In genomic region chr11:103639407-103639946, GRCm38 (mm10) we compare ENCODE assay signal across 9 mouse cellular contexts. TPM values are rescaled to one million over a fixed set of nuclear protein-coding genes. Genes with fewer than 3 reads are reported as not detected.
DNase-seq lines count a peak whose midpoint lies in the region; ATAC-seq and TF ChIP-seq lines count a peak whose summit lies in the region.
"Had no signal": no experiment of that assay in that cellular context is flagged by ENCODE, and none has a peak within 500 bp of the region (broad histone marks: within the 10 kb centered on the region; RNA-seq: fewer than 3 reads in every experiment).

No protein-coding gene starts in this region.

- WGBS in midbrain, embryonic 10.5 days = 7% methylated on average over 10 of the region's 10 CpGs
- 1% methylated on average over 10 of the region's 10 CpGs for WGBS in midbrain, embryonic 13.5 days
- 2% methylated on average over 10 of the region's 10 CpGs for WGBS in liver, embryonic 14.5 days (ENCODE audit: insufficient replicate concordance)
- 1% methylated on average over 10 of the region's 10 CpGs for WGBS in olfactory bulb, adult 2 months

- H3K9ac ChIP-seq in midbrain, embryonic 13.5 days (replicated peaks) = no peak overlapping the region
- no peak overlapping the region for H3K9ac ChIP-seq in liver, embryonic 14.5 days (replicated peaks)

- no peak for TF ChIP-seq EP300 in liver, embryonic 14.5 days (IDR thresholded peaks at IDR 0.05; ENCODE audit: low read depth)

- no peak for ATAC-seq in midbrain, embryonic 13.5 days
- no peak for ATAC-seq in liver, embryonic 14.5 days (ENCODE audit: insufficient read depth)

- no peak overlapping the region for H3K4me2 ChIP-seq in midbrain, embryonic 13.5 days (replicated peaks)
- no peak overlapping the region for H3K4me2 ChIP-seq in liver, embryonic 14.5 days (ENCODE audit: low read depth)

- no peaks in the 10 kb centered on the region for H3K4me1 ChIP-seq in midbrain, embryonic 10.5 days
- H3K4me1 ChIP-seq in midbrain, embryonic 13.5 days (replicated peaks) = peaks cover 5% of the 10 kb centered on the region; the same call in 1 of the 2 replicates
- no peaks in the 10 kb centered on the region for H3K4me1 ChIP-seq in liver, embryonic 14.5 days (replicated peaks; ENCODE audit: control insufficient read depth in 2 of 2, insufficient read depth in 2 of 2, low read length in 1 of 2)
- H3K4me1 ChIP-seq in olfactory bulb, adult 2 months (ENCODE audit: control insufficient read depth, insufficient read depth, low read length) = peaks cover 24% of the 10 kb centered on the region

- DNase-seq in midbrain, embryonic 10.5 days (ENCODE audit: low spot score) = peak; percentile 72
- DNase-seq in adipocyte (ENCODE audit: low spot score) = peak; percentile 86
- peak; percentile 55 to 65 for DNase-seq in cerebellum, postnatal 4 days (ENCODE audit: low spot score in 2 of 2)
- DNase-seq in heart, postnatal 36 days = peak; percentile 38 to 61
- DNase-seq in liver, embryonic 14.5 days (ENCODE audit: low read depth in 3 of 3, low spot score in 3 of 3) = peak in 1 of 3 experiments; percentile 11
- no peak for DNase-seq in T-cell, adult 2 months (ENCODE audit: low spot score)

- H3K36me3 ChIP-seq in midbrain, embryonic 10.5 days = no peaks in the 10 kb centered on the region
- no peaks in the 10 kb centered on the region for H3K36me3 ChIP-seq in midbrain, embryonic 13.5 days
- no peaks in the 10 kb centered on the region for H3K36me3 ChIP-seq in liver, embryonic 14.5 days (replicated peaks; ENCODE audit: control insufficient read depth, insufficient read depth, low read depth)

- H3K27me3 ChIP-seq in midbrain, embryonic 10.5 days (ENCODE audit: low read depth, poor library complexity, severe bottlenecking) = peaks cover 27% of the 10 kb centered on the region
- peaks cover 32% of the 10 kb centered on the region for H3K27me3 ChIP-seq in midbrain, embryonic 13.5 days
- H3K27me3 ChIP-seq in liver, embryonic 14.5 days (ENCODE audit: control insufficient read depth, insufficient read depth, low read length) = peaks cover 4% of the 10 kb centered on the region

- TF ChIP-seq POLR2A in olfactory bulb, adult 2 months (IDR thresholded peaks at IDR 0.05; ENCODE audit: insufficient read depth, low read depth, low read length) = no peak

- intact Hi-C loops in heart, postnatal 36 days (cut with DNase I) = loop anchor here (1.0 to 5.0 kb wide), 3 partner anchors 36 to 273 kb away; no protein-coding TSS in a partner anchor

- peak overlapping the region; percentile 32 for H3K4me3 ChIP-seq in midbrain, embryonic 10.5 days
- H3K4me3 ChIP-seq in midbrain, embryonic 13.5 days (replicated peaks) = no peak overlapping the region
- H3K4me3 ChIP-seq in liver, embryonic 14.5 days (ENCODE audit: insufficient read depth in 1 of 2, low read depth in 2 of 2, low read length in 2 of 2) = no peak overlapping the region
- H3K4me3 ChIP-seq in olfactory bulb, adult 2 months (ENCODE audit: insufficient read depth, low read depth, low read length) = no peak overlapping the region

- peak; percentile 88 for TF ChIP-seq CTCF in liver, embryonic 14.5 days (IDR thresholded peaks at IDR 0.05; ENCODE audit: low read depth)
- peak; percentile 52 for TF ChIP-seq CTCF in olfactory bulb, adult 2 months (IDR thresholded peaks at IDR 0.05; ENCODE audit: insufficient read depth, low read depth, low read length)

- no peak overlapping the region for H3K27ac ChIP-seq in midbrain, embryonic 10.5 days (replicated peaks)
- no peak overlapping the region for H3K27ac ChIP-seq in midbrain, embryonic 13.5 days
- no peak overlapping the region for H3K27ac ChIP-seq in liver, embryonic 14.5 days
- H3K27ac ChIP-seq in olfactory bulb, adult 2 months (ENCODE audit: insufficient read depth, low read depth, low read length) = no peak overlapping the region

- H3K9me3 ChIP-seq in midbrain, embryonic 10.5 days (replicated peaks) = peaks cover 2% of the 10 kb centered on the region; the same call in 1 of the 2 replicates
- H3K9me3 ChIP-seq in midbrain, embryonic 13.5 days = no peaks in the 10 kb centered on the region
- H3K9me3 ChIP-seq in liver, embryonic 14.5 days (ENCODE audit: control insufficient read depth, low read length) = no peaks in the 10 kb centered on the region

RNA-seq across cellular contexts. Expression of gene Lyzl6, which starts 0.8 kb away (rescaled TPM):
- not detected in 2 replicates for polyA plus RNA-seq in midbrain, embryonic 10.5 days (2016; fragmentation: Nextera tagmentation; extraction: Ambion mirVana)
- not detected in 2 replicates for polyA plus RNA-seq in midbrain, embryonic 13.5 days (2015; fragmentation: Nextera tagmentation; extraction: Ambion mirVana)
- total RNA-seq in heart, postnatal 36 days (2021) = not detected
- not detected in 2 replicates for polyA plus RNA-seq in liver, embryonic 14.5 days (2012; rRNA removed)
- not detected in 2 replicates for polyA plus RNA-seq in liver, embryonic 14.5 days (2014; fragmentation: Nextera tagmentation; extraction: Ambion mirVana)
- polyA plus RNA-seq in olfactory bulb, adult 2 months (2012; ENCODE audit: insufficient read depth, insufficient read length, low replicate concordance, missing spikeins) = not detected in 2 replicates
- total RNA-seq: layer of hippocampus, postnatal 14 days had no signal

RNA-seq across cellular contexts. Expression of gene Rprml, which starts 9.9 kb away (rescaled TPM):
- 0.14 TPM in 1 of 2 replicates, not detected in the other for polyA plus RNA-seq in midbrain, embryonic 10.5 days (2016; fragmentation: Nextera tagmentation; extraction: Ambion mirVana)
- 0.22 TPM in 1 of 2 replicates, not detected in the other for polyA plus RNA-seq in midbrain, embryonic 13.5 days (2015; fragmentation: Nextera tagmentation; extraction: Ambion mirVana)
- not detected for total RNA-seq in heart, postnatal 36 days (2021)
- polyA plus RNA-seq in liver, embryonic 14.5 days (2012; rRNA removed) = not detected in 2 replicates
- polyA plus RNA-seq in liver, embryonic 14.5 days (2014; fragmentation: Nextera tagmentation; extraction: Ambion mirVana) = not detected in 2 replicates
- polyA plus RNA-seq in olfactory bulb, adult 2 months (2012; ENCODE audit: insufficient read depth, insufficient read length, low replicate concordance, missing spikeins) = not detected in 2 replicates

RNA-seq across cellular contexts. Expression of gene Gm884, which starts 18.5 kb away (rescaled TPM):
- polyA plus RNA-seq in midbrain, embryonic 10.5 days (2016; fragmentation: Nextera tagmentation; extraction: Ambion mirVana) = not detected in 2 replicates
- polyA plus RNA-seq in midbrain, embryonic 13.5 days (2015; fragmentation: Nextera tagmentation; extraction: Ambion mirVana) = not detected in 2 replicates
- not detected for total RNA-seq in heart, postnatal 36 days (2021)
- not detected in 2 replicates for polyA plus RNA-seq in liver, embryonic 14.5 days (2012; rRNA removed)
- polyA plus RNA-seq in liver, embryonic 14.5 days (2014; fragmentation: Nextera tagmentation; extraction: Ambion mirVana) = not detected in 2 replicates
- not detected in 2 replicates for polyA plus RNA-seq in olfactory bulb, adult 2 months (2012; ENCODE audit: insufficient read depth, insufficient read length, low replicate concordance, missing spikeins)
- total RNA-seq: layer of hippocampus, postnatal 14 days had no signal

RNA-seq across cellular contexts. Expression of gene Gosr2, which starts 58.2 kb away (rescaled TPM):
- 95.6 and 105 TPM in 2 replicates for polyA plus RNA-seq in midbrain, embryonic 10.5 days (2016; fragmentation: Nextera tagmentation; extraction: Ambion mirVana)
- polyA plus RNA-seq in midbrain, embryonic 13.5 days (2015; fragmentation: Nextera tagmentation; extraction: Ambion mirVana) = 90.5 and 96.1 TPM in 2 replicates
- total RNA-seq in heart, postnatal 36 days (2021) = 10 to 100 TPM; 34.7 to 34.9 TPM
- polyA plus RNA-seq in liver, embryonic 14.5 days (2012; rRNA removed) = 25.4 and 27.6 TPM in 2 replicates
- 39.1 and 40.3 TPM in 2 replicates for polyA plus RNA-seq in liver, embryonic 14.5 days (2014; fragmentation: Nextera tagmentation; extraction: Ambion mirVana)
- not detected in 2 replicates for polyA plus RNA-seq in olfactory bulb, adult 2 months (2012; ENCODE audit: insufficient read depth, insufficient read length, low replicate concordance, missing spikeins)
